Mouse (Mus musculus): ENCODE measurements around the gene Dcdc2b. TPM values are rescaled to one million over a fixed set of nuclear protein-coding genes. Genes with fewer than 3 reads are reported as not detected.

Gene Dcdc2b
- polyA plus RNA-seq, 1 experiment from 2014 or later: 1.5 TPM

DNA sequence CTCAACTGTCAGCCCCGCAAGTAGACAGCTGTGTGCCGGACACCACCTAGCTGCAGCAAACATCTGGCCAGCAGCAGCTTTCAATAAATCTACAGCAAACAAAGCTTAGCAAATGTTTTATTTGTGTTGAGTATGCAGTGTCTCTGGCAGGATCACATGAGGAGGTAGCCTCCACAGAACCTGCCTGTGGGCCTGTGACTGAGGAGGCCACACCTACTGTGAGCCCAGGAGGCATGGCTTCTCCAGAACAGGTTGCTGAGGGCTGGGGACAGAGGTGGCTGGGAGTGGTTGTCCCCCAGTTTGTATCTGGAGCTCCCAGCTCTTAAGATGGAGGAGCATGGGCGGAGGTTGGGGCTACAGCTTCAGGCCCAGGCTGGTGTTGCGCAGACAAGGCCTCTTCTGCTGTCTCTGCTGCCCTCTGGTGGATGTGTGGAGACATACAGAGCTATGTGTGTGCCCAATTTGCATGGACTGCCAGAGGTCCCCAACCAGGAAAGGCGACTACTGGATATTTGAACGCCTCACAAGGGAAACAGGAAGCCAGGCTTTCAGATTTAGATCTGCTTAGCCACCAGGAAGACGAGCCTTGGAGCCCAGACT lies 5.5 kb downstream of the Dcdc2b start:
- Histone ChIP-seq H3K4me2 (no peak overlapping the region), H3K27ac (ENCODE audit: low read depth, low read length) (peak overlapping the region; percentile 43; the same call in 1 of the 2 replicates), H3K36me3 (ENCODE audit: control insufficient read depth, insufficient read depth, low read length) (peaks cover 30% of the 10 kb centered on the region), H3K27me3 (replicated peaks; ENCODE audit: control insufficient read depth, insufficient read depth, low read length) (no peaks in the 10 kb centered on the region), H3K4me3 (ENCODE audit: low read depth, low read length) (no peak overlapping the region), H3K9me3 (ENCODE audit: control insufficient read depth, low read length) (no peaks in the 10 kb centered on the region), H3K4me1 (replicated peaks; ENCODE audit: control insufficient read depth, insufficient read depth, low read length) (peaks cover 5% of the 10 kb centered on the region), H3K9ac (ENCODE audit: low read depth, low read length) (no peak overlapping the region)
- DNase-seq (ENCODE audit: low spot score) (peak; percentile 70), ATAC-seq (replicated peaks; ENCODE audit: low FRiP score) (peak; percentile 82)
- WGBS: 34% methylated on average over 7 of the region's 7 CpGs

GRCm38 (mm10) chr4:129600233-129601158 lies 13.6 kb downstream of the Dcdc2b start, which contains the start of the genes Eif3i and Tmem234:
Gene Eif3i, minus strand, starts transcription at chr4:129600648.
Gene Tmem234, plus strand, starts transcription at chr4:129600668.
- no peaks in the 10 kb centered on the region for H3K27me3 ChIP-seq (replicated peaks; ENCODE audit: control insufficient read depth, insufficient read depth, low read length)
- under 1% methylated on average over 74 of the region's 74 CpGs for WGBS
- peak; percentile 91 for ATAC-seq (replicated peaks; ENCODE audit: low FRiP score)
- H3K36me3 ChIP-seq (ENCODE audit: control insufficient read depth, insufficient read depth, low read length): peaks cover 33% of the 10 kb centered on the region
- H3K4me3 ChIP-seq (ENCODE audit: low read depth, low read length): peak within 1 kb of the TSS; percentile 94
- no peaks in the 10 kb centered on the region for H3K9me3 ChIP-seq (ENCODE audit: control insufficient read depth, low read length)
- peak within 1 kb of the TSS; percentile 88 for H3K9ac ChIP-seq (ENCODE audit: low read depth, low read length)
- peak within 1 kb of the TSS; percentile 94 for H3K4me2 ChIP-seq
- peak within 1 kb of the TSS; percentile 80 for H3K27ac ChIP-seq (ENCODE audit: low read depth, low read length)
- DNase-seq (ENCODE audit: low spot score): peak; percentile 85
- H3K4me1 ChIP-seq (replicated peaks; ENCODE audit: control insufficient read depth, insufficient read depth, low read length): peaks cover 23% of the 10 kb centered on the region

GRCm38 (mm10) chr4:129588865-129589264 lies 25.2 kb downstream of the Dcdc2b start:
- Histone ChIP-seq H3K27ac (ENCODE audit: low read depth, low read length) (no peak overlapping the region), H3K4me1 (replicated peaks; ENCODE audit: control insufficient read depth, insufficient read depth, low read length) (peaks cover 11% of the 10 kb centered on the region), H3K9ac (ENCODE audit: low read depth, low read length) (no peak overlapping the region)

DNA sequence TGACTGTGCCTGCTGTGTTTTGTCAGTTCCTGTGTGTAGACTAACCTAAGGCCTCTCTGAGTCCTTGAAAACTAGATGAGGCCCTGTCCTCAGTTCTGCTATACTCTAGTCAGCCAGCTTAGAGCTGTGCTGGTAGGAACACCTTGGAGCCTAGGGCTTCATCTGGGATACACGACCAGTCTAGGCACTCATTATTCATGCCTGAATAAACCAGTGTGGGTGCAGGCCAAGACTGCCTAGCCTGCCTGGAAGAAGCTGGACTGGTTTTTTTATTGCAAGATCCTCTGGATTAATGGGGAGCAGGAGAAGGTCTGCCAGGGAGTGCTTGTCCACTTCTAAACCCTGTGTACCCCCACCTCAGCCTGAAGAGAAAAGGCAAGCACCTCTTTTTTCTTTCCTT lies 27.1 kb downstream of the Dcdc2b start:
- WGBS: 69% methylated on average over 1 of the region's 1 CpGs
- H3K27me3 ChIP-seq (replicated peaks; ENCODE audit: control insufficient read depth, insufficient read depth, low read length): no peaks in the 10 kb centered on the region

More at GRCm38 (mm10) chr4:129588865-129589264, 25.2 kb downstream of the Dcdc2b start:
- DNase-seq (ENCODE audit: low spot score) (no peak), ATAC-seq (replicated peaks; ENCODE audit: low FRiP score) (peak; percentile 42)
- Histone ChIP-seq H3K27me3 (replicated peaks; ENCODE audit: control insufficient read depth, insufficient read depth, low read length) (no peaks in the 10 kb centered on the region), H3K4me2 (no peak overlapping the region), H3K36me3 (ENCODE audit: control insufficient read depth, insufficient read depth, low read length) (peaks cover 25% of the 10 kb centered on the region), H3K4me3 (ENCODE audit: low read depth, low read length) (no peak overlapping the region), H3K9me3 (ENCODE audit: control insufficient read depth, low read length) (no peaks in the 10 kb centered on the region)
- 40% methylated on average over 4 of the region's 4 CpGs for WGBS

DNA sequence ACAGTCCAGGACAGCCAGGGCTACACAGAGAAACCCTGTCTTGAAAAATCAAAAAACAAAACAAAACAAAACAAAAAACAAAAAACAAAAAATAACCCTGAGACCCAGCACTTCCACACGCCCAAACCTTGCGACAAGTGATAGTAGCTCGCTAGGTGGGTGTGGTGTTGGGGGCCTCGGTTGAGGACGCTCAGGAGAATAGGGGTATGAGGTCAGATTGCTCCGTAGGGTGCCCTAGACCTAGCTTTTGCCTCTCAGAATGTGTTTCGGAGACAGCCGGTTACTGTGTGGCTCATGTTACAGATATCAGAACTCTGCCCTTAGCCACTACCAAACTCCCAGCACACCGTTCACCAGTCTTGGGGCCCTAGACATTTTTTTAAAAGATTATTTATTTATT lies 28.3 kb downstream of the Dcdc2b start:
- H3K27ac ChIP-seq (ENCODE audit: low read depth, low read length): peak overlapping the region; percentile 23
- no peaks in the 10 kb centered on the region for H3K9me3 ChIP-seq (ENCODE audit: control insufficient read depth, low read length)
- H3K9ac ChIP-seq (ENCODE audit: low read depth, low read length): peak overlapping the region; percentile 66
- peaks cover under 1% of the 10 kb centered on the region for H3K36me3 ChIP-seq (ENCODE audit: control insufficient read depth, insufficient read depth, low read length)
- H3K4me2 ChIP-seq: peak overlapping the region; percentile 74
- ATAC-seq (replicated peaks; ENCODE audit: low FRiP score) (peak; percentile 80), DNase-seq (ENCODE audit: low spot score) (no peak)
- WGBS: 65% methylated on average over 9 of the region's 9 CpGs
- H3K27me3 ChIP-seq (replicated peaks; ENCODE audit: control insufficient read depth, insufficient read depth, low read length): no peaks in the 10 kb centered on the region
- H3K4me3 ChIP-seq (ENCODE audit: low read depth, low read length): peak overlapping the region; percentile 55
- peaks cover 11% of the 10 kb centered on the region for H3K4me1 ChIP-seq (replicated peaks; ENCODE audit: control insufficient read depth, insufficient read depth, low read length)

More for the DNA sequence above, 27.1 kb downstream of the Dcdc2b start:
- H3K36me3 ChIP-seq (ENCODE audit: control insufficient read depth, insufficient read depth, low read length): peaks cover 11% of the 10 kb centered on the region
- no peak overlapping the region for H3K27ac ChIP-seq (ENCODE audit: low read depth, low read length)
- ATAC-seq (replicated peaks; ENCODE audit: low FRiP score): no peak
- no peak overlapping the region for H3K9ac ChIP-seq (ENCODE audit: low read depth, low read length)
- H3K4me2 ChIP-seq: no peak overlapping the region
- DNase-seq (ENCODE audit: low spot score): no peak
- no peaks in the 10 kb centered on the region for H3K9me3 ChIP-seq (ENCODE audit: control insufficient read depth, low read length)
- no peak overlapping the region for H3K4me3 ChIP-seq (ENCODE audit: low read depth, low read length)
- H3K4me1 ChIP-seq (replicated peaks; ENCODE audit: control insufficient read depth, insufficient read depth, low read length): peaks cover 11% of the 10 kb centered on the region

GRCm38 (mm10) chr4:129584884-129585608 lies 29.0 kb downstream of the Dcdc2b start:
- ATAC-seq (replicated peaks; ENCODE audit: low FRiP score) (peak; percentile 70), DNase-seq (ENCODE audit: low spot score) (peak; percentile 88)
- H3K27ac ChIP-seq (ENCODE audit: low read depth, low read length): peak overlapping the region; percentile 39
- peak overlapping the region; percentile 66 for H3K9ac ChIP-seq (ENCODE audit: low read depth, low read length)
- H3K27me3 ChIP-seq (replicated peaks; ENCODE audit: control insufficient read depth, insufficient read depth, low read length): no peaks in the 10 kb centered on the region
- no peaks in the 10 kb centered on the region for H3K36me3 ChIP-seq (ENCODE audit: control insufficient read depth, insufficient read depth, low read length)
- WGBS: 2% methylated on average over 36 of the region's 36 CpGs
- H3K4me1 ChIP-seq (replicated peaks; ENCODE audit: control insufficient read depth, insufficient read depth, low read length): peaks cover 11% of the 10 kb centered on the region
- H3K4me3 ChIP-seq (ENCODE audit: low read depth, low read length): peak overlapping the region; percentile 55
- H3K4me2 ChIP-seq: peak overlapping the region; percentile 74
- H3K9me3 ChIP-seq (ENCODE audit: control insufficient read depth, low read length): no peaks in the 10 kb centered on the region

GRCm38 (mm10) chr4:129584370-129584769 lies 29.7 kb downstream of the Dcdc2b start:
- H3K36me3 ChIP-seq (ENCODE audit: control insufficient read depth, insufficient read depth, low read length): no peaks in the 10 kb centered on the region
- peak overlapping the region; percentile 74 for H3K4me2 ChIP-seq
- WGBS: 61% methylated on average over 1 of the region's 1 CpGs
- no peak for ATAC-seq (replicated peaks; ENCODE audit: low FRiP score)
- H3K9ac ChIP-seq (ENCODE audit: low read depth, low read length): peak overlapping the region; percentile 66
- peaks cover 11% of the 10 kb centered on the region for H3K4me1 ChIP-seq (replicated peaks; ENCODE audit: control insufficient read depth, insufficient read depth, low read length)
- H3K27ac ChIP-seq (ENCODE audit: low read depth, low read length): peak overlapping the region; percentile 39; the same call in 1 of the 2 replicates
- no peaks in the 10 kb centered on the region for H3K27me3 ChIP-seq (replicated peaks; ENCODE audit: control insufficient read depth, insufficient read depth, low read length)
- DNase-seq (ENCODE audit: low spot score): no peak
- peak overlapping the region; percentile 55 for H3K4me3 ChIP-seq (ENCODE audit: low read depth, low read length)
- H3K9me3 ChIP-seq (ENCODE audit: control insufficient read depth, low read length): no peaks in the 10 kb centered on the region

DNA sequence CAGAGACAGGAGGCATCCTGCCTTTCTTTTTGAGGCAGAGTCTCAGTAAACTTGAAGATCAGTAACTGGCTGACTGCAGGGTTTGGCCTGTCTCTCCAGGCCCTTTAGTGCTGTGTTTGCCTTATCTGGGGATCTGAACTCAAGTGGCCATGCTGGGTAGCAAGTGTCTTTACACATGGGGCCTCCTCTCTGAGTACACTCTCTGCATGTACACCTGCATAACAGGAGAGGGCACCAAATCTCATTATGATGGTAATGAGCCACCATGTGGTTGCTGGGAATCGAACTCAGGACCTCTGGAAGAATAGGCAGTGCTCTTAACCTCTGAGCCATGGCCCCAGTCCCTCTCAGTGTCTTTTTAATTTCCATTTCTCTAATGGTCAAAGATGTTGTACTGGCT lies 31.8 kb downstream of the Dcdc2b start:
- Histone ChIP-seq H3K9ac (ENCODE audit: low read depth, low read length) (no peak overlapping the region), H3K4me1 (replicated peaks; ENCODE audit: control insufficient read depth, insufficient read depth, low read length) (peaks cover 7% of the 10 kb centered on the region), H3K4me2 (no peak overlapping the region), H3K4me3 (ENCODE audit: low read depth, low read length) (no peak overlapping the region), H3K27ac (ENCODE audit: low read depth, low read length) (no peak overlapping the region), H3K27me3 (replicated peaks; ENCODE audit: control insufficient read depth, insufficient read depth, low read length) (no peaks in the 10 kb centered on the region), H3K36me3 (ENCODE audit: control insufficient read depth, insufficient read depth, low read length) (no peaks in the 10 kb centered on the region), H3K9me3 (ENCODE audit: control insufficient read depth, low read length) (no peaks in the 10 kb centered on the region)
- ATAC-seq (replicated peaks; ENCODE audit: low FRiP score): no peak
- no peak for DNase-seq (ENCODE audit: low spot score)
- 79% methylated on average over 1 of the region's 1 CpGs for WGBS
